14 mouse cellular contexts compared by ENCODE assay signal in genomic region chr7:132332176-132332575, GRCm38 (mm10). TPM values are rescaled to one million over a fixed set of nuclear protein-coding genes. Genes with fewer than 3 reads are reported as not detected.
DNase-seq lines count a peak whose midpoint lies in the region; ATAC-seq lines count a peak whose summit lies in the region.
"Had no signal": no experiment of that assay in that cellular context is flagged by ENCODE, and none has a peak within 500 bp of the region (broad histone marks: within the 10 kb centered on the region; RNA-seq: fewer than 3 reads in every experiment).

No protein-coding gene starts in this region.

- H3K9ac ChIP-seq in kidney, embryonic 15.5 days = no peak overlapping the region
- no peak overlapping the region for H3K9ac ChIP-seq in neural tube, embryonic 13.5 days
- no peak overlapping the region for H3K9ac ChIP-seq in neural tube, embryonic 15.5 days (replicated peaks)
- H3K9ac ChIP-seq in limb, embryonic 11.5 days (ENCODE audit: low read length) = no peak overlapping the region
- H3K9ac ChIP-seq: embryonic facial prominence, embryonic 15.5 days had no signal

- H3K4me2 ChIP-seq in kidney, embryonic 15.5 days = no peak overlapping the region
- no peak overlapping the region for H3K4me2 ChIP-seq in neural tube, embryonic 13.5 days
- no peak overlapping the region for H3K4me2 ChIP-seq in neural tube, embryonic 15.5 days
- H3K4me2 ChIP-seq in limb, embryonic 11.5 days (ENCODE audit: low read depth, severe bottlenecking) = no peak overlapping the region
- H3K4me2 ChIP-seq: embryonic facial prominence, embryonic 15.5 days had no signal

- H3K27ac ChIP-seq in kidney, embryonic 15.5 days = no peak overlapping the region
- 0 out of 2 replicates have a peak overlapping the region, but pooled peaks have one; percentile 7 for H3K27ac ChIP-seq in neural tube, embryonic 13.5 days (replicated peaks)
- H3K27ac ChIP-seq in neural tube, embryonic 15.5 days (replicated peaks) = no peak overlapping the region
- no peak overlapping the region for H3K27ac ChIP-seq in limb, embryonic 11.5 days (replicated peaks; ENCODE audit: low read depth, low read length)
- H3K27ac ChIP-seq: embryonic facial prominence, embryonic 15.5 days had no signal

- 51% methylated on average over 11 of the region's 11 CpGs for WGBS in kidney, embryonic 15.5 days
- WGBS in neural tube, embryonic 13.5 days = 39% methylated on average over 11 of the region's 11 CpGs
- 32% methylated on average over 11 of the region's 11 CpGs for WGBS in neural tube, embryonic 15.5 days
- WGBS in limb, embryonic 11.5 days = 47% methylated on average over 11 of the region's 11 CpGs

- H3K4me1 ChIP-seq in kidney, embryonic 15.5 days = peaks cover 19% of the 10 kb centered on the region
- peaks cover 32% of the 10 kb centered on the region for H3K4me1 ChIP-seq in neural tube, embryonic 13.5 days (replicated peaks)
- H3K4me1 ChIP-seq in neural tube, embryonic 15.5 days = peaks cover 20% of the 10 kb centered on the region
- peaks cover 3% of the 10 kb centered on the region; the same call in 1 of the 2 replicates for H3K4me1 ChIP-seq in limb, embryonic 11.5 days (ENCODE audit: control insufficient read depth, insufficient read depth, low read length)

- DNase-seq in kidney, postnatal 10 days = peak; percentile 27
- DNase-seq in limb, embryonic 11.5 days (ENCODE audit: low spot score) = peak; percentile 35
- DNase-seq in cerebellum, adult 9-11 months = no peak
- DNase-seq in right cerebral cortex, adult 18-20 months = no peak
- DNase-seq: cerebellum, postnatal 25 days; gastrocnemius, postnatal 25 days; layer of hippocampus, adult 9-11 months; left cerebral cortex, postnatal 4 days had no signal

- no peaks in the 10 kb centered on the region for H3K27me3 ChIP-seq in kidney, embryonic 15.5 days
- no peaks in the 10 kb centered on the region for H3K27me3 ChIP-seq in neural tube, embryonic 13.5 days
- H3K27me3 ChIP-seq in neural tube, embryonic 15.5 days (replicated peaks) = no peaks in the 10 kb centered on the region
- no peaks in the 10 kb centered on the region for H3K27me3 ChIP-seq in limb, embryonic 11.5 days (ENCODE audit: control insufficient read depth, insufficient read depth, low read length)
- H3K27me3 ChIP-seq: embryonic facial prominence, embryonic 15.5 days had no signal

- no peak for ATAC-seq in kidney, embryonic 15.5 days (replicated peaks; ENCODE audit: low FRiP score)
- no peak for ATAC-seq in neural tube, embryonic 13.5 days (ENCODE audit: low read depth)
- no peak; the same call in 1 of the 2 replicates for ATAC-seq in neural tube, embryonic 15.5 days (ENCODE audit: low FRiP score)
- no peak for ATAC-seq in limb, embryonic 11.5 days (ENCODE audit: insufficient number of reproducible peaks, low FRiP score, low TSS enrichment, low read depth)
- ATAC-seq: forebrain, embryonic 16.5 days; inflammation-experienced regulatory T-cells, adult 6 months had no signal

- no peaks in the 10 kb centered on the region for H3K9me3 ChIP-seq in kidney, embryonic 15.5 days (replicated peaks)
- H3K9me3 ChIP-seq in neural tube, embryonic 13.5 days = no peaks in the 10 kb centered on the region
- no peaks in the 10 kb centered on the region for H3K9me3 ChIP-seq in neural tube, embryonic 15.5 days (replicated peaks)
- no peaks in the 10 kb centered on the region for H3K9me3 ChIP-seq in limb, embryonic 11.5 days (ENCODE audit: control insufficient read depth, low read length)
- H3K9me3 ChIP-seq: embryonic facial prominence, embryonic 15.5 days had no signal

- H3K36me3 ChIP-seq in kidney, embryonic 15.5 days = no peaks in the 10 kb centered on the region
- H3K36me3 ChIP-seq in neural tube, embryonic 13.5 days = no peaks in the 10 kb centered on the region
- no peaks in the 10 kb centered on the region for H3K36me3 ChIP-seq in neural tube, embryonic 15.5 days
- H3K36me3 ChIP-seq in limb, embryonic 11.5 days (ENCODE audit: control insufficient read depth, insufficient read depth, low read length) = no peaks in the 10 kb centered on the region
- H3K36me3 ChIP-seq: embryonic facial prominence, embryonic 15.5 days had no signal

- H3K4me3 ChIP-seq in kidney, embryonic 15.5 days (replicated peaks) = no peak overlapping the region
- no peak overlapping the region for H3K4me3 ChIP-seq in neural tube, embryonic 13.5 days
- H3K4me3 ChIP-seq in neural tube, embryonic 15.5 days (replicated peaks) = no peak overlapping the region
- no peak overlapping the region for H3K4me3 ChIP-seq in limb, embryonic 11.5 days (ENCODE audit: low read depth, low read length)
- H3K4me3 ChIP-seq: embryonic facial prominence, embryonic 15.5 days had no signal

RNA-seq across cellular contexts. Expression of gene Chst15, which starts 15.1 kb away (rescaled TPM):
- 17.8 and 19.3 TPM in 2 replicates for polyA plus RNA-seq in kidney, embryonic 15.5 days (2015; fragmentation: Nextera tagmentation; extraction: Ambion mirVana)
- polyA plus RNA-seq in neural tube, embryonic 13.5 days (2015; fragmentation: Nextera tagmentation; extraction: Ambion mirVana) = 21.9 and 22.5 TPM in 2 replicates
- polyA plus RNA-seq in neural tube, embryonic 15.5 days (2015; fragmentation: Nextera tagmentation; extraction: Ambion mirVana) = 17.1 and 19.7 TPM in 2 replicates
- polyA plus RNA-seq in limb, embryonic 11.5 days (2014; fragmentation: Nextera tagmentation; extraction: Ambion mirVana) = 9.7 and 11.0 TPM in 2 replicates

Comparison
In these comparisons a context has a peak if more than half of its experiments do, and no peak if none do; other contexts are left out.
1. DNase-seq: peak in kidney, postnatal 10 days (single experiment) and limb, embryonic 11.5 days (single experiment); none in cerebellum, adult 9-11 months (single experiment) and right cerebral cortex, adult 18-20 months (single experiment).